Mouse (Mus musculus) embryonic facial prominence, embryonic 14.5 days (tissue): Measurements from ENCODE around the gene Tmem221. TPM values are rescaled to one million over a fixed set of nuclear protein-coding genes. Genes with fewer than 3 reads are reported as not detected.
A peak's percentile ranks its signal among the peaks of the same experiment; 100 is the strongest.
"Not testable (repeated sequence)": the region's sequence is repeated elsewhere in the genome, so short reads cannot be mapped to it uniquely, and the experiment has no call there.

Experiments
- ATAC-seq: fragments of 200-750 bp; cut with Nextera tagmentation; 2 replicates; pipeline ENCODE4 v1.8.0; 2017; ENCODE audit warnings: low read depth, moderate number of reproducible peaks, moderate TSS enrichment
- DNase-seq: peaks from one replicate; pipeline ENCODE4 v3.0.0-alpha.2; 2015; ENCODE audit warnings: low spot score
- H3K27ac ChIP-seq: fragments of 300-500 bp; sonication (generic); replicated peaks from 2 replicates; pipeline ENCODE4 v1.5.1; 2014; ENCODE audit warnings: low read depth, mild to moderate bottlenecking, low read length, moderate library complexity
- H3K27me3 ChIP-seq: fragments of 300-500 bp; sonication (generic); replicated peaks from 2 replicates; pipeline ENCODE4 v1.6.1; 2014; ENCODE audit warnings: low read length; ENCODE audit not compliant: control insufficient read depth, insufficient read depth
- H3K36me3 ChIP-seq: fragments of 300-500 bp; sonication (generic); 2 replicates; pipeline ENCODE4 v1.6.1; 2014; ENCODE audit warnings: low read length, mixed read lengths; ENCODE audit not compliant: control insufficient read depth, insufficient read depth
- H3K4me1 ChIP-seq: fragments of 300-500 bp; sonication (generic); 2 replicates; pipeline ENCODE4 v1.6.1; 2014; ENCODE audit warnings: antibody characterized with exemption, low read length; ENCODE audit not compliant: control insufficient read depth, insufficient read depth
- H3K4me2 ChIP-seq: fragments of 300-500 bp; sonication (generic); 2 replicates; pipeline ENCODE4 v1.6.1; 2014; ENCODE audit warnings: low read depth, mild to moderate bottlenecking, low read length, moderate library complexity, mixed read lengths
- H3K4me3 ChIP-seq: fragments of 300-500 bp; sonication (generic); 2 replicates; pipeline ENCODE4 v1.5.1; 2014; ENCODE audit warnings: low read depth, mild to moderate bottlenecking, low read length
- H3K9ac ChIP-seq: fragments of 300-500 bp; sonication (generic); 2 replicates; pipeline ENCODE4 v1.6.1; 2014; ENCODE audit warnings: low read depth, mild to moderate bottlenecking, low read length, moderate library complexity, mixed read lengths
- H3K9me3 ChIP-seq: fragments of 300-500 bp; sonication (generic); 2 replicates; pipeline ENCODE4 v1.6.1; 2016; ENCODE audit warnings: low read length; ENCODE audit not compliant: control insufficient read depth
- WGBS: fragments of 180-500 bp; shearing (Covaris S2); extraction: QIAGEN DNeasy Blood & Tissue Kit; methylation state at CpG from one replicate; pipeline ENCODE4 v1.1.7; 2014; 5-methylcytosine and 5-hydroxymethylcytosine counted together
- polyA plus RNA-seq: library from polyadenylated mRNA; unstranded; fragments of >200 nt; fragmentation: Nextera tagmentation; extraction: Ambion mirVana; gene quantifications from 2 replicates; pipeline ENCODE4 v1.2.1, GENCODE M21; 2014

Gene Tmem221
- polyA plus RNA-seq, 1 experiment from 2014 or later: 1.4 TPM

DNA sequence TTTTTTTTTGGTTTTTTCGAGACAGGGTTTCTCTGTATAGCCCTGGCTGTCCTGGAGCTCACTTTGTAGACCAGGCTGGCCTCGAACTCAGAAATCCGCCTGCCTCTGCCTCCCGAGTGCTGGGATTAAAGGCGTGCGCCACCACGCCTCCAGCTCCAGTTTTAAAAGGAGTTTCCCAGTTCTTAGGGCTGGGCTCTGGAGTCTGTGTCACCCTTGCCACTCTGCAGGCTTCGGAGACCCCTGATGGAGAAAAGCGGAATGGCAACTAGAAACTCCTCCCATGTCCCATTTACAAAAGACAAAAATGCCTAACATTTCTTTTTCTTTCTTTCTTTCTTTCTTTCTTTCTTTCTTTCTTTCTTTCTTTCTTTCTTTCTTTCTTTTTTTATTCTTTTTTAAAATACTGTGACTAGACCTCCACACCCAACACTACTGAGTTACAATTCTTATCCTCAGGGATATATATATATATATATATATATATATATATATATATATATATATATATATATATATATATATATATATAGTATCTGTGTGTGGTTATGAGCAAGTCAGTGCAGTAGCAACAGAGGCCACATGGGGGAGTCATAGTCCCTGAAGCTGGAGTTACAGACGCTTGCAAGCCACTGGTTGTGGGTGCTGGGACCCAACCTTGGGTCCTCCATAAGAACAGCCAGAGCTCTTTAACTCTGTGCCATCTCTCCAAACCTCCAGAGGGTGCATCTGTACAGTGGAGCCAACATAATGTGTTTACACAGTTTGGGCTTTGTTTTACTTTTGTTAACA is 39.4 kb downstream of the Tmem221 start:
- not testable (repeated sequence) for ATAC-seq, H3K4me2 ChIP-seq, H3K9me3 ChIP-seq, H3K9ac ChIP-seq, H3K27me3 ChIP-seq, H3K4me1 ChIP-seq, H3K27ac ChIP-seq, H3K4me3 ChIP-seq, H3K36me3 ChIP-seq
- DNase-seq: peak; percentile 73
- WGBS: 40% methylated on average over 9 of the region's 10 CpGs

DNA sequence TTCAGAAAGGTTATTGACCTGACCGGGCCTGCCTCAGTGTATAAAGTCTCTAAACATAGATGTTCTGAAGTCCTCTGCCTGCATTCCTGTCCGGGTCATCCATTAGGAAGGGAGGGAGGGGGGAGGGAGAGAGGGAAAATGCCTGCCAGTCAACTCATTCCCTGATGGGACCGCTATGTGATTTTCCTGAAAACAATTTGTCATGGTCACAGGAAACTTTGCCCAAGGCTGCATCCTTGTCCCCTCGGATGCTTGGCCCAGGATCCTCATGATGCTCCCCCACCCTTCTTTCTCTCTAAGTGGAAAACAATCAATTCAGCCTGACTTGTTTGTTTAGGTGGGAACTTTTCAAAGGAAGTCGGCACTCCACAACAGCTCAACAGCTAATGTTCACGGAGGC is 41.9 kb downstream of the Tmem221 start:
- H3K36me3 ChIP-seq: no peaks in the 10 kb centered on the region
- no peak overlapping the region for H3K4me2 ChIP-seq
- no peak for ATAC-seq
- no peaks in the 10 kb centered on the region for H3K9me3 ChIP-seq
- no peak overlapping the region for H3K4me3 ChIP-seq
- 5% methylated on average over 6 of the region's 6 CpGs for whole genome bisulfite sequencing
- no peaks in the 10 kb centered on the region for H3K27me3 ChIP-seq
- no peak for DNase-seq
- H3K27ac ChIP-seq: no peak overlapping the region
- no peaks in the 10 kb centered on the region for H3K4me1 ChIP-seq
- H3K9ac ChIP-seq: no peak overlapping the region

DNA sequence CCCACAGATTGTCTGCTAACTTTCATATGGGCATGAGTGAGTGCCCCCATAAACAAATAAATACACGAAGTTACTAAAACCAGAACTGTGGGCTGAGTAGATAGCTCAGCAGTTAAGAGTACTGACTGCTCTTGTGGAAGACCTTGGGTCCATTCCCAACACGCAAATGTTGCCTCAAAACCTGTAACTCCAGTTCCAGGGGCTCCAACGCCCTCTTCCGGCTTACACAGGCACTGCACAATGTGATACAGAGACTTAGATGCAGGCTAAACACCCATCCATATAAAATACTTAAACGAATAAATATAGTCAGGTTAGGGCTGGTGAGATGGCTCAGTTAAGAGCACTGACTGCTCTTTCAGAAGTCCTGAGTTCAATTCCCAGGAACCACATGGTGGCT is 43.6 kb downstream of the Tmem221 start:
- 66% methylated on average over 5 of the region's 5 CpGs for WGBS
- ATAC-seq: no peak
- H3K27me3 ChIP-seq: no peaks in the 10 kb centered on the region; the same call in 1 of the 2 replicates
- H3K4me3 ChIP-seq: no peak overlapping the region
- H3K4me2 ChIP-seq: no peak overlapping the region
- H3K36me3 ChIP-seq: no peaks in the 10 kb centered on the region
- DNase-seq: no peak
- H3K9me3 ChIP-seq: no peaks in the 10 kb centered on the region
- H3K4me1 ChIP-seq: no peaks in the 10 kb centered on the region
- H3K27ac ChIP-seq: no peak overlapping the region
- no peak overlapping the region for H3K9ac ChIP-seq

DNA sequence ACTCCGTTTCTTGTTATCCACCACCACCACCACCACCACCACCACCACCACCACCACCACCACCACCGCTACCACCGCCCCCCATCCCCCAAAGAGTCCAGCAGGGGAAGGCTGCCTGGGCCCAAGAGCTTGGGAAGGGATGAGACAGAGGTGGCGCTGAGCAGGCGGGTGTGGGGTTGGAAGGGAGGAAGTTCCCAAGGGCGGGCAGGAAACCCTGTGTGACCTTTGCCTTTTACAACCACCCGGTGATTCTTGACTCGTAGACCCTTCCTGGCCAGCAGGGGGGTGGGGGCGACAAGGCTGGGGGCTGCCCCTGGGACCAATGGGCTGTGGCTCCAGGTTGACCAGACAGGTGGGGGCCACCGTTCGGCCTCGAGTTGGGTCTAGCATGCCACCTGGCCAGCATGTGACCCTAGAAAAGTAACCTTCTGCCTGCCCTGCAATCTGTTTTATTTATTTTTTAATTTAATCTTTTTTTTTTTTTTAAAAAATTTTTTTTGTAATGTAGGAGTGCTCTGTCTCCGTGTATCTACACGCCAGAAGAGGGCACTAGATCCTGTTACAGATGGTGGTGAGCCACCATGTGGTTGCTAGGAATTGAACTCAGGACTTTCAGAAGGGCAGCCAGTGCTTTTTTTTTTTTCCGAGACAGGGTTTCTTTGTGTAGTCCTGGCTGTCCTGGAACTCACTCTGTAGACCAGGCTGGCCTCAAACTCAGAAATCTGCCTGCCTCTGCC is 45.5 kb downstream of the Tmem221 start:
- 55% methylated on average over 10 of the region's 15 CpGs for WGBS
- H3K27ac ChIP-seq: no peak overlapping the region
- no peak for ATAC-seq

GRCm38 (mm10) chr8:71511644-71512043 is 47.0 kb downstream of the Tmem221 start, which contains the start of gene Plvap:
TSS of gene Plvap (minus strand) at chr8:71511752.
- WGBS: 52% methylated on average over 14 of the region's 14 CpGs
- ATAC-seq (no peak), DNase-seq (no peak)
- Histone ChIP-seq H3K4me2 (no peak within 1 kb of the TSS), H3K36me3 (no peaks in the 10 kb centered on the region), H3K9ac (no peak within 1 kb of the TSS), H3K27ac (no peak within 1 kb of the TSS), H3K4me1 (no peaks in the 10 kb centered on the region), H3K27me3 (peaks cover 28% of the 10 kb centered on the region), H3K9me3 (no peaks in the 10 kb centered on the region), H3K4me3 (peak within 1 kb of the TSS; percentile 10; the same call in 1 of the 2 replicates)

More for the DNA sequence above, 45.5 kb downstream of the Tmem221 start:
- Histone ChIP-seq H3K9me3 (no peaks in the 10 kb centered on the region), H3K4me2 (no peak overlapping the region), H3K27me3 (peaks cover 13% of the 10 kb centered on the region), H3K4me1 (no peaks in the 10 kb centered on the region), H3K4me3 (no peak overlapping the region), H3K9ac (no peak overlapping the region), H3K36me3 (no peaks in the 10 kb centered on the region)
- no peak for DNase-seq

GRCm38 (mm10) chr8:71509316-71509715 is 49.4 kb downstream of the Tmem221 start:
- Histone ChIP-seq H3K27me3 (peaks cover 40% of the 10 kb centered on the region), H3K36me3 (no peaks in the 10 kb centered on the region), H3K4me3 (no peak overlapping the region), H3K9ac (no peak overlapping the region), H3K4me1 (no peaks in the 10 kb centered on the region), H3K4me2 (no peak overlapping the region), H3K9me3 (no peaks in the 10 kb centered on the region), H3K27ac (no peak overlapping the region)
- DNase-seq: no peak
- 29% methylated on average over 1 of the region's 2 CpGs for WGBS
- ATAC-seq: no peak

GRCm38 (mm10) chr8:71507589-71508104 is 51.0 kb downstream of the Tmem221 start:
- H3K4me1 ChIP-seq: no peaks in the 10 kb centered on the region
- under 1% methylated on average over 52 of the region's 61 CpGs for whole genome bisulfite sequencing
- H3K36me3 ChIP-seq: no peaks in the 10 kb centered on the region
- H3K9me3 ChIP-seq: no peaks in the 10 kb centered on the region
- ATAC-seq (peak; percentile 81), DNase-seq (peak; percentile 94)
- no peak overlapping the region for H3K27ac ChIP-seq
- H3K27me3 ChIP-seq: peaks cover 40% of the 10 kb centered on the region
- peak overlapping the region; percentile 43 for H3K4me3 ChIP-seq
- peak overlapping the region; percentile 42; the same call in 1 of the 2 replicates for H3K9ac ChIP-seq
- peak overlapping the region; percentile 67 for H3K4me2 ChIP-seq

DNA sequence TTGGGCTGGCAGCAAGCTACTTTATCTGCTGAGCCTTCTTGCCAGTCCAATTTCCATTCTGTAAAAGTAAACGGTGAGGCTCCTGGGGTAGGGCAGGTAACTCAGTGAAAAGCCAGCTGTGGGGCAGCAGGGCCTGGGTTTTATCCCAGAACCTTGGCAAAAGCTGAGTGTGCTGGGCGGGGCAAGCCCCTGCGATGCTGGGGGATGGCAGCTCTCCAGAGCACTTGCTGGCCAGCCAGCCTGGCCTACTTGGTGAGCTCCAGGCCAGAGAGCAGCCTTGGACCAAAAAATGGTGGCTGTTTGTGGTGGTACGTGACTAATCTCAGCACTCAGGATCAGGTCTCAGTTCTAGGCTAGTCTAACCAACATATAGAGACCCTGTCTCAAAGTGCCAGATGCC is 52.7 kb downstream of the Tmem221 start:
- Histone ChIP-seq H3K27me3 (peaks cover 40% of the 10 kb centered on the region), H3K4me2 (no peak overlapping the region)
- 73% methylated on average over 4 of the region's 4 CpGs for WGBS

More for the DNA sequence above, 52.7 kb downstream of the Tmem221 start:
- H3K4me1 ChIP-seq: no peaks in the 10 kb centered on the region
- DNase-seq (no peak), ATAC-seq (no peak)
- no peaks in the 10 kb centered on the region for H3K36me3 ChIP-seq
- no peak overlapping the region for H3K9ac ChIP-seq
- no peak overlapping the region for H3K27ac ChIP-seq
- no peaks in the 10 kb centered on the region for H3K9me3 ChIP-seq
- no peak overlapping the region for H3K4me3 ChIP-seq
